Mouse (Mus musculus) liver, postnatal 0 days (tissue): Measurements from ENCODE around the gene Specc1. TPM values are rescaled to one million over a fixed set of nuclear protein-coding genes. Genes with fewer than 3 reads are reported as not detected.

Source experiments
- ATAC-seq: fragments of 200-750 bp; cut with Nextera tagmentation; 2 replicates; pipeline ENCODE4 v1.8.0; 2017; ENCODE audit warnings: mild to moderate bottlenecking, moderate library complexity
- DNase-seq: peaks from one replicate; pipeline ENCODE4 v3.0.0-alpha.2; 2016
- H3K27ac ChIP-seq: fragments of 300-500 bp; sonication (generic); 2 replicates; pipeline ENCODE4 v1.5.1; 2014; ENCODE audit warnings: antibody characterized with exemption, moderate library complexity, mild to moderate bottlenecking, low read depth
- H3K27me3 ChIP-seq: fragments of 300-500 bp; sonication (generic); 2 replicates; pipeline ENCODE4 v1.6.1; 2014; ENCODE audit warnings: low read length, control low read depth, mixed read lengths; ENCODE audit not compliant: insufficient read depth
- H3K36me3 ChIP-seq: fragments of 300-500 bp; sonication (generic); replicated peaks from 2 replicates; pipeline ENCODE4 v1.6.1; 2014; ENCODE audit warnings: mild to moderate bottlenecking, control low read depth, low read length, moderate library complexity, mixed read lengths; ENCODE audit not compliant: insufficient read depth
- H3K4me1 ChIP-seq: fragments of 300-500 bp; sonication (generic); 2 replicates; pipeline ENCODE4 v1.6.1; 2014; ENCODE audit warnings: antibody characterized with exemption, mild to moderate bottlenecking, control low read depth; ENCODE audit not compliant: insufficient read depth
- H3K4me2 ChIP-seq: fragments of 300-500 bp; sonication (generic); 2 replicates; pipeline ENCODE4 v1.6.1; 2014; ENCODE audit warnings: low read depth, mild to moderate bottlenecking, low read length, moderate library complexity, mixed read lengths
- H3K4me3 ChIP-seq: fragments of 300-500 bp; sonication (generic); 2 replicates; pipeline ENCODE4 v1.5.1; 2014; ENCODE audit warnings: low read depth, low read length
- H3K9ac ChIP-seq: fragments of 300-500 bp; sonication (generic); replicated peaks from 2 replicates; pipeline ENCODE4 v1.6.1; 2014; ENCODE audit warnings: mild to moderate bottlenecking, moderate library complexity
- H3K9me3 ChIP-seq: fragments of 300-500 bp; sonication (generic); 2 replicates; pipeline ENCODE4 v1.6.1; 2016; ENCODE audit warnings: mild to moderate bottlenecking, control low read depth, low read length, mixed read lengths
- CTCF ChIP-seq: sonication (generic); IDR thresholded peaks from 2 replicates; pipeline ENCODE4 v1.5.1; 2016; ENCODE audit warnings: antibody characterized with exemption, low read depth
- EP300 ChIP-seq: IDR thresholded peaks from 2 replicates; pipeline ENCODE4 v1.6.1; 2016; ENCODE audit warnings: antibody characterized with exemption, low read depth, mild to moderate bottlenecking
- WGBS: fragments of 180-500 bp; shearing (Covaris S2); extraction: QIAGEN DNeasy Blood & Tissue Kit; methylation state at CpG from one replicate; pipeline ENCODE4 v1.1.7; 2014; ENCODE audit not compliant: insufficient replicate concordance; 5-methylcytosine and 5-hydroxymethylcytosine counted together
- polyA plus RNA-seq: library from polyadenylated mRNA; unstranded; fragments of >200 nt; fragmentation: Nextera tagmentation; extraction: Ambion mirVana; gene quantifications from 2 replicates; pipeline ENCODE4 v1.2.1, GENCODE M21; 2015

The Specc1 gene
- polyA plus RNA-seq, 1 experiment from 2014 or later, result 20.7 TPM

DNA sequence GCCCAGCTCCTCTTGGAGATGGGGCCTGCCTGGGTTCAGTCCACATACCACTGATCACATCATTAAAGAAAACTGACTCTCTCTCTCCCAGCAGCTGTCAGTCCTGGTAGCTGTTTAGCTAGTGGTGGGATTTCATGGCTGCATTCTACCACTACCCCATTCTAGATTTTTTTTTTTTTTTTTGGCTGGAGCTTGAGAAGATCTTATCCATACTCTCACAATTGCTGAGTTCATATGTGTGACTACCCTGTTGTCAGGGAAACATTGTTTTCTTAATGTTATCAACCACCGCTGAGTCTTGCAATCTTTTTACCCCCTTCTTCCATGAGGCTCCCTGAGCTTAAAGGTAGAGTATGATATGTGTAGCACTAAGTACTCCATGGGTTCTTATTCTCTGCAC, 246.1 kb downstream of the Specc1 start:
- no peak for TF ChIP-seq CTCF
- TF ChIP-seq EP300, result no peak
- H3K9ac ChIP-seq, result no peak overlapping the region
- DNase-seq (no peak), ATAC-seq (no peak)
- H3K27ac ChIP-seq, result no peak overlapping the region
- H3K4me1 ChIP-seq, result peaks cover 5% of the 10 kb centered on the region; the same call in 1 of the 2 replicates
- no peaks in the 10 kb centered on the region for H3K9me3 ChIP-seq
- H3K27me3 ChIP-seq, result no peaks in the 10 kb centered on the region
- WGBS, result 86% methylated on average over 1 of the region's 1 CpGs
- no peak overlapping the region for H3K4me2 ChIP-seq
- no peak overlapping the region for H3K4me3 ChIP-seq
- no peaks in the 10 kb centered on the region for H3K36me3 ChIP-seq

- no peak for TF ChIP-seq EP300
- no peak for TF ChIP-seq CTCF
- 88% methylated on average over 2 of the region's 2 CpGs for WGBS
- Histone ChIP-seq H3K9ac (no peak overlapping the region), H3K4me2 (no peak overlapping the region), H3K4me1 (peaks cover 8% of the 10 kb centered on the region; the same call in 1 of the 2 replicates), H3K27me3 (no peaks in the 10 kb centered on the region), H3K27ac (no peak overlapping the region), H3K4me3 (no peak overlapping the region), H3K9me3 (no peaks in the 10 kb centered on the region), H3K36me3 (no peaks in the 10 kb centered on the region)
- DNase-seq (no peak), ATAC-seq (no peak)
These were observed 252.5 kb downstream of the Specc1 start for GRCm38 (mm10) chr11:62209111-62209510.

- DNase-seq, result no peak
These were observed 253.3 kb downstream of the Specc1 start for GRCm38 (mm10) chr11:62209891-62210290.

DNA sequence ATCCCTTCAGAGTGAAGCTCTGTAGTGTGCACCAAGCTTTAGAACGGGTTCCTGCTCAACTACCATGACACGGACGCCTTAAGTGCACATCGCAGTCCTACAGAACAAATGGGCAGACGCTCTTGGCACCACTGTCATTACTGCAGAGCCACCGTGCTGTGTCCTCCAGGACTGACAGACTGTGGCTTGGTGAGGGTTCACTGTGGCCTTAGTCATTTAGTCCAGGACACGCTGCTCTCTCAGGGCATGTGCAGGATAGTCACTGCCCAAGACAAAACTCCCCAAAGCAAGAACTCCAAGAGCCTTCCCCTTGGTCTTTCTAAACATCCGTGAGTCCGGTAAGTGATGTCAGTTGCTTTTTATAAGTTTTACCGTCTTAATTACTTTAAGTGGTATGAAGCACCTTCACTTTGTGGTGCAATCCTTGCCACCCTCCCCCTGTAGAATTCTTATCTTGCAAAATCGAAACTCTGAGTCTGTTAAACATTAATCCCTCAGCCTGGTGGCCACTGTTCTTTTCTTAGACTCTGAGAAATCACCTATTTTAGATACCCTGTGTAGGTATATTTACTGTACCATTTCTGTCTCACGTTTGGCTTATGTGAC, 256.9 kb downstream of the Specc1 start:
- DNase-seq (no peak), ATAC-seq (no peak)
- no peak overlapping the region for H3K27ac ChIP-seq
- WGBS, result 76% methylated on average over 12 of the region's 12 CpGs
- H3K9me3 ChIP-seq, result no peaks in the 10 kb centered on the region
- peak overlapping the region; percentile 19; the same call in 1 of the 2 replicates for H3K4me2 ChIP-seq
- no peak overlapping the region for H3K9ac ChIP-seq
- H3K27me3 ChIP-seq, result no peaks in the 10 kb centered on the region
- TF ChIP-seq EP300 (no peak), CTCF (no peak)
- H3K36me3 ChIP-seq, result no peaks in the 10 kb centered on the region
- H3K4me3 ChIP-seq, result no peak overlapping the region
- peaks cover 5% of the 10 kb centered on the region; the same call in 1 of the 2 replicates for H3K4me1 ChIP-seq

More at GRCm38 (mm10) chr11:62209891-62210290, 253.3 kb downstream of the Specc1 start:
- TF ChIP-seq CTCF (no peak), EP300 (no peak)
- no peaks in the 10 kb centered on the region for H3K9me3 ChIP-seq
- H3K9ac ChIP-seq, result no peak overlapping the region
- no peak overlapping the region for H3K4me3 ChIP-seq
- ATAC-seq, result no peak
- no peak overlapping the region for H3K27ac ChIP-seq
- peaks cover 8% of the 10 kb centered on the region; the same call in 1 of the 2 replicates for H3K4me1 ChIP-seq
- H3K4me2 ChIP-seq, result no peak overlapping the region
- H3K27me3 ChIP-seq, result no peaks in the 10 kb centered on the region
- WGBS, result 65% methylated on average over 4 of the region's 4 CpGs
- H3K36me3 ChIP-seq, result no peaks in the 10 kb centered on the region

GRCm38 (mm10) chr11:62215107-62215506, 258.5 kb downstream of the Specc1 start:
- Histone ChIP-seq H3K27me3 (no peaks in the 10 kb centered on the region), H3K9ac (no peak overlapping the region), H3K4me3 (no peak overlapping the region), H3K36me3 (0 out of 2 replicates have a peak, but pooled peaks cover 3% of the 10 kb centered on the region), H3K4me2 (no peak overlapping the region), H3K4me1 (peaks cover 5% of the 10 kb centered on the region; the same call in 1 of the 2 replicates), H3K27ac (no peak overlapping the region), H3K9me3 (no peaks in the 10 kb centered on the region)
- ATAC-seq (no peak), DNase-seq (no peak)
- 62% methylated on average over 2 of the region's 2 CpGs for WGBS
- TF ChIP-seq EP300, result no peak

- H3K9ac ChIP-seq, result no peak overlapping the region
- no peak overlapping the region for H3K27ac ChIP-seq
- H3K4me1 ChIP-seq, result peaks cover 5% of the 10 kb centered on the region; the same call in 1 of the 2 replicates
- H3K27me3 ChIP-seq, result no peaks in the 10 kb centered on the region
- no peaks in the 10 kb centered on the region for H3K9me3 ChIP-seq
- TF ChIP-seq EP300, result no peak
- TF ChIP-seq CTCF, result no peak
- peak; percentile 36; the same call in 1 of the 2 replicates for ATAC-seq
- no peak overlapping the region for H3K4me3 ChIP-seq
- peaks cover 3% of the 10 kb centered on the region; the same call in 1 of the 2 replicates for H3K36me3 ChIP-seq
- DNase-seq, result no peak
- no peak overlapping the region for H3K4me2 ChIP-seq
- WGBS, result 62% methylated on average over 6 of the region's 6 CpGs
These were observed 261.2 kb downstream of the Specc1 start for GRCm38 (mm10) chr11:62217751-62218150.
